Mouse (Mus musculus): Measurements from ENCODE around the gene 1700088E04Rik. TPM values are rescaled to one million over a fixed set of nuclear protein-coding genes. Genes with fewer than 3 reads are reported as not detected.
A peak's percentile ranks its signal among the peaks of the same experiment; 100 is the strongest.

The 1700088E04Rik gene
- total and polyA plus RNA-seq, 2 experiments from 2014 or later, result 15.2 to 23.7 TPM

DNA sequence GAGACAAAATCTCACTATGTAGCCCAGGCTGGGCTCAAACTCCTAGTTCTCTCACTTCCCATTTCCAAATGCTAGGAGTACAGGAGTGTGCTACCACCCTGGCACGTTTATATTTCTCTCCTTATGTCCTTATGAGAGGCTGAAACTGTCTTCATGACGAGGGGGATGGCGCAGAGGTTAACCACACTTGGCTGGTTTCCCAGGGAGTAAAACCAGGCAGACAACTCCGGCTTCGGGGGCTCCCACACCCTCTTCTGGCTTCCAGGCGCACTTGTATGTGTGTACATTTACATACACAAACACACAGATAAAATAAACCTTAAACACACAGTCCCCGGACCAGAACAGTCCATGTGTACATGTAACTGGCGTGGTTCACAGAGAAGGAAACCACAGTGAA, 3.0 kb upstream of the 1700088E04Rik start:
- no peaks in the 10 kb centered on the region; the same call in 1 of the 2 replicates for H3K4me1 ChIP-seq (ENCODE audit: insufficient read depth)
- no peak for ATAC-seq
- 75% methylated on average over 8 of the region's 8 CpGs for WGBS
- H3K27ac ChIP-seq (ENCODE audit: low read depth, low read length), result no peak overlapping the region
- TF ChIP-seq CTCF (IDR thresholded peaks at IDR 0.05; ENCODE audit: low read depth), result no peak
- no peak for DNase-seq
- H3K36me3 ChIP-seq (ENCODE audit: insufficient read depth), result peaks cover 43% of the 10 kb centered on the region
- no peak overlapping the region for H3K4me3 ChIP-seq (ENCODE audit: low read depth, low read length)
- H3K9ac ChIP-seq, result no peak overlapping the region
- no peaks in the 10 kb centered on the region for H3K9me3 ChIP-seq (ENCODE audit: low read length)
- H3K27me3 ChIP-seq (ENCODE audit: insufficient read depth, low read length), result no peaks in the 10 kb centered on the region
- H3K4me2 ChIP-seq (ENCODE audit: low read depth), result no peak overlapping the region

DNA sequence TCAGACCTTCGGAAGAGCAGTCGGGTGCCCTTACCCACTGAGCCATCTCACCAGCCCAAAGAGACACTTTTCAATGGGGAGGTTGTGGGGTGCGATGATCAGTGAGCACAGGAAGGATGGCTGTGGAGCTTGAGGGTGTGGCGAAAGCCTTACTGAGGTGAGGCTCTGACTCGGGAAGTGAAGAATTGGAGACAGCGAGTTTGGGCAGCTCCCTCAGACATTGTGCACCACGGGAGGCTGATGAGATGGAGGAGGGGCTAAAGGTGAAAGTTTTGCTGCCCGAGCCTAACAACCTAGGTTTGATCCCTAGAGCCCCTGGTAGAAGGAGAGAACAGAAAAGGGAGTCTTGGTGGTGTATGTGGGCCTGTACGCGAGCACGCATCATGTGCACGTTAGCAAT, 2.3 kb upstream of the 1700088E04Rik start:
- H3K36me3 ChIP-seq (ENCODE audit: insufficient read depth), result peaks cover 42% of the 10 kb centered on the region
- ATAC-seq, result no peak
- no peaks in the 10 kb centered on the region; the same call in 1 of the 2 replicates for H3K4me1 ChIP-seq (ENCODE audit: insufficient read depth)
- H3K27ac ChIP-seq (ENCODE audit: low read depth, low read length), result no peak overlapping the region
- H3K9me3 ChIP-seq (ENCODE audit: low read length), result no peaks in the 10 kb centered on the region
- no peak for TF ChIP-seq CTCF (IDR thresholded peaks at IDR 0.05; ENCODE audit: low read depth)
- DNase-seq, result no peak
- H3K27me3 ChIP-seq (ENCODE audit: insufficient read depth, low read length), result no peaks in the 10 kb centered on the region
- no peak overlapping the region for H3K9ac ChIP-seq
- no peak overlapping the region for H3K4me3 ChIP-seq (ENCODE audit: low read depth, low read length)
- no peak overlapping the region for H3K4me2 ChIP-seq (ENCODE audit: low read depth)
- 86% methylated on average over 12 of the region's 12 CpGs for WGBS

DNA sequence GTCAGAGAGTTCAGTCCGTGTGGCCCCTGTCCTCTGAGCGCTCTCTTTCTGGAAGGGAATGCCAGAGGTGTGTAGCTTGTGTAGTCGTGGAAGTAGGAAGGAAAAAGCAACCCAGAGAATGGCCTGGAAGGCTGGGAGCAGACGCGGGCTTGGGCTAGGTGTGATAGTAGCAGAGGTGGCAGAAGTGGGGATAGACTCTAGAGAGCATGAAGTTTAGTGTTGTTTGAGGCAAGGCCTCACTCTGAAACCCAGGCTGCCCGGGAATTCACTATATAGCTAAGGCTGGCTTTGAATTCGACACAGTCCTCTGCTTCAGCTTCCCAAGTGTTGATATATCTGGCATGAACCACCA, 489 bp upstream of the 1700088E04Rik start:
- DNase-seq (no peak), ATAC-seq (peak; percentile 50)
- Histone ChIP-seq H3K4me2 (ENCODE audit: low read depth) (peak overlapping the region; percentile 93), H3K9ac (peak overlapping the region; percentile 65), H3K27ac (ENCODE audit: low read depth, low read length) (no peak overlapping the region; the same call in 1 of the 2 replicates), H3K36me3 (ENCODE audit: insufficient read depth) (peaks cover 25% of the 10 kb centered on the region), H3K4me3 (ENCODE audit: low read depth, low read length) (peak overlapping the region; percentile 80), H3K27me3 (ENCODE audit: insufficient read depth, low read length) (no peaks in the 10 kb centered on the region), H3K9me3 (ENCODE audit: low read length) (no peaks in the 10 kb centered on the region), H3K4me1 (ENCODE audit: insufficient read depth) (no peaks in the 10 kb centered on the region; the same call in 1 of the 2 replicates)
- no peak for TF ChIP-seq CTCF (IDR thresholded peaks at IDR 0.05; ENCODE audit: low read depth)
- 1% methylated on average over 7 of the region's 7 CpGs for WGBS

DNA sequence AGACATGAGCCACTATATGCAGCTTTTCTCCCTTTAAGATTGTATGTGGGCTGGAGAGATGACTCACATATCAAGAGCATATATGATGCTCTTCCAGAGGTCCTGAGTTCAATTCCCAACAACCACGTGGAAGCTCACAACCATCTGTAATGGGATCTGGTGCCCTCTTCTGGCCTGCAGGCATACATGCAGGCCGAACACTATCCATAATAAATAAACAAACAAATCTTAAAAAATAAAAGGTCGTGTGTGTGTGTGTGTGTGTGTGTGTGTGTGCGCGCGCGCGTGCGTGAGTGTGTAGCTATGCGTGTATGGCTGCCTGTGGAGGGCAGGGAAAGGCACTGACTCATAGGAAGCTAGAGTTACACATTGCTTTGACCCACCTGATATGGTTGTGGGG, 1.4 kb downstream of the 1700088E04Rik start:
- H3K9me3 ChIP-seq (ENCODE audit: low read length), result no peaks in the 10 kb centered on the region
- H3K4me3 ChIP-seq (ENCODE audit: low read depth, low read length), result no peak overlapping the region
- H3K27ac ChIP-seq (ENCODE audit: low read depth, low read length), result no peak overlapping the region
- no peak for ATAC-seq
- H3K4me1 ChIP-seq (ENCODE audit: insufficient read depth), result no peaks in the 10 kb centered on the region; the same call in 1 of the 2 replicates
- no peak overlapping the region for H3K4me2 ChIP-seq (ENCODE audit: low read depth)
- H3K9ac ChIP-seq, result no peak overlapping the region
- 63% methylated on average over 10 of the region's 10 CpGs for WGBS
- no peak for DNase-seq
- peak; percentile 56 for TF ChIP-seq CTCF (IDR thresholded peaks at IDR 0.05; ENCODE audit: low read depth)
- peaks cover 6% of the 10 kb centered on the region for H3K36me3 ChIP-seq (ENCODE audit: insufficient read depth)
- H3K27me3 ChIP-seq (ENCODE audit: insufficient read depth, low read length), result no peaks in the 10 kb centered on the region

DNA sequence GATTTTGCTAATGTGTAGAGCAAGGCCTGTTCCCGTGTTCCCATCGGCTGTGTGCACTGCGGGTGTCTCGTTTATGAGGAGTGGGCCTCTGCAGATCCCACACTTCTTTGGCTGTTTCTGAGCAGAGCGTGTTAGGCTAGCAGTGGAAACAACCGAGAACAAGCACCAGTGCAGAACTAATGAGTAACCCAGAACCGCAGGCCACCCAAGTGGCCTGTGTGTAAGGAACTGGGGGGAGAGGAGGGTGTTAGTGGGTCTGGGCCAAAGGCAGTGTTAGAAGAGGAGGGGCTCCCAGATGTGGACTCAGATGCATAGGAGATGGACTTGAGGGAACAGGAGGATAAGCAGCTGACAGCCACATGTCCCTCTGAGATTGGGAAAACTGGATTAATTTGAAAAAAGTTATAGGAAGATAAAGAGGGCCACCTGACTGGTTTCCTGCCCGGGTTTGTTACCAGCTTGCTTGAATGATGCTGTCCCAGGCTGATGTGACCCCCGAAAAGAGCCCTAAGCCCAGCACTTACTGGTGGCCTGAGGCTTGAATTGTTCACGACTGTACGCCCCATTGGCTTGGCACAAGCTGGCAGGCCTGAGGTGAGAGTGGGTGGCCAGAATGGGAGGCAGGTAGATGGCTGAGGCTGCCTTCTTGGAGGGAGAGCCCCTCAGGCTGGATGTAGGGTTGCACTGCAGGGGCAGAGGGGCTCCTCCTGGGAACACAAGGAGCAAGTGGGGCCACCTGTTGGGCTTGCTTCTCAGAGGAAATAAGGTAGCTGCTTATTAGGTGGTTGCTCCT, 5.1 kb downstream of the 1700088E04Rik start:
- H3K4me2 ChIP-seq (ENCODE audit: low read depth), result no peak overlapping the region
- H3K9me3 ChIP-seq (ENCODE audit: low read length), result no peaks in the 10 kb centered on the region
- no peak for TF ChIP-seq CTCF (IDR thresholded peaks at IDR 0.05; ENCODE audit: low read depth)
- ATAC-seq (no peak), DNase-seq (no peak)
- H3K36me3 ChIP-seq (ENCODE audit: insufficient read depth), result peaks cover 31% of the 10 kb centered on the region
- H3K4me3 ChIP-seq (ENCODE audit: low read depth, low read length), result no peak overlapping the region
- H3K9ac ChIP-seq, result no peak overlapping the region
- no peaks in the 10 kb centered on the region for H3K4me1 ChIP-seq (ENCODE audit: insufficient read depth)
- no peak overlapping the region for H3K27ac ChIP-seq (ENCODE audit: low read depth, low read length)
- no peaks in the 10 kb centered on the region for H3K27me3 ChIP-seq (ENCODE audit: insufficient read depth, low read length)
- 52% methylated on average over 11 of the region's 11 CpGs for whole genome bisulfite sequencing

DNA sequence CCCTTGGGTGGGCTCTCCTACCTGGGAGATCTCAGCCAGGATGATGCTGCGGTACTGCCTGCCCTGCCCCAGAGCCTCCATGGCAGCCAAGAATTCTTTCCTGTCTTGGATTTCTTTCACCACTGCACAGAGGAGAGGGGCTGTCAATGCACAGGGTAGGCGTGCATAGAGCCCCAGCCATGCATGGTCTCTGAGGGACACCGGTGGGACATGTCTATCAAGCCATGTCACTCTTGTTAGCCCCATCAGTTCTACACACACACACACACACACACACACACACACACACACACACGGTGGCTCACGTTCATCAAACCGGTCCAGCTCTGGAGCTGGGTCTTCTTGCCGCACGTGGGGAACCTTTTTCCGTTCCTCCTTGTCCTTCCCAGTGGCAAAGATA, 5.7 kb downstream of the 1700088E04Rik start:
- Histone ChIP-seq H3K4me2 (ENCODE audit: low read depth) (no peak overlapping the region), H3K9ac (no peak overlapping the region), H3K36me3 (ENCODE audit: insufficient read depth) (peaks cover 37% of the 10 kb centered on the region), H3K4me3 (ENCODE audit: low read depth, low read length) (no peak overlapping the region), H3K27me3 (ENCODE audit: insufficient read depth, low read length) (no peaks in the 10 kb centered on the region), H3K9me3 (ENCODE audit: low read length) (no peaks in the 10 kb centered on the region), H3K4me1 (ENCODE audit: insufficient read depth) (no peaks in the 10 kb centered on the region), H3K27ac (ENCODE audit: low read depth, low read length) (no peak overlapping the region)
- no peak for DNase-seq
- TF ChIP-seq CTCF (IDR thresholded peaks at IDR 0.05; ENCODE audit: low read depth), result no peak
- WGBS, result 77% methylated on average over 9 of the region's 9 CpGs
- ATAC-seq, result no peak

DNA sequence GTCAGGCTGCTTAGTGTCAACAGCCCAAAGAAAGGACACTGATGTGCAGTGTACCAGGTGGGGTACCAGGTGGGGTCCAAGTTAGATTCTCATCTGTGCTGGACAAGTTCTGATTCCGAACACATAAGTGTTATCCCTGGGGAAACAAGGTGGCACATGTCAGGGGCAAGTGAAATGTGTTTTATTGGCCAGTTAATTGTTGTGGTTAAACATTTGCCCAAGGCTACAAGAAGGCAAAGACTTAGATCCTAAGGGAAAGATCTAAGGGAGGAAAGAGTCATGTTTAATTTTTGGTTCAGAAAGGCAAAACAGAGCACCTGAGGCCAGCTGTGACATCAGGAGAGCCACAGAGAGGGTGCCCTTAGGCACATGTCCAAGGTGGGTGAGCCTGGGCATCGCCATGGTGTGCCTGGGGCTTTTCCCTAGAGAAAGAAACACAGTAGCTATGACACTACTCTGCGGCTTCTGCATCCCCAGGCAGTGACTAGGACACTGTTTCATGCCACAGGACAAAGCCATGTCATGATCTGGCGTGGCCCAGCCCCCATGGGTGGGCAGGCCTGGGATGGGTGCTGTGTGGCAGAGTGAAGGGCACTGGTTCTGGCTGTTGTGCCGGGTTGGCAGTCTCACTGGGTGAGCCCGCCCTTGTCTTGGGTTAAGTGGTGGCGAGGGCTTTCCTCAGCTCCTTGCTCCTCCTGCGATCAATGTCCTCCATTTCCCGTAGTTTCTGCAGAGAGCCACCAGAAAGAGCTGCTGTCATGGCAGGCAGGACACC, 6.4 kb downstream of the 1700088E04Rik start:
- Histone ChIP-seq H3K4me1 (ENCODE audit: insufficient read depth) (no peaks in the 10 kb centered on the region), H3K4me3 (ENCODE audit: low read depth, low read length) (no peak overlapping the region), H3K36me3 (ENCODE audit: insufficient read depth) (peaks cover 44% of the 10 kb centered on the region), H3K9me3 (ENCODE audit: low read length) (no peaks in the 10 kb centered on the region), H3K27ac (ENCODE audit: low read depth, low read length) (no peak overlapping the region), H3K27me3 (ENCODE audit: insufficient read depth, low read length) (no peaks in the 10 kb centered on the region), H3K9ac (no peak overlapping the region), H3K4me2 (ENCODE audit: low read depth) (no peak overlapping the region)
- DNase-seq, result no peak
- 80% methylated on average over 9 of the region's 9 CpGs for WGBS
- TF ChIP-seq CTCF (IDR thresholded peaks at IDR 0.05; ENCODE audit: low read depth), result no peak
- ATAC-seq, result no peak

Measured in forebrain, postnatal 0 days (tissue).